ENCODE assay signal across 9 mouse cellular contexts in genomic region chr7:51928761-51929519, GRCm38 (mm10).
DNase-seq lines count a peak whose midpoint lies in the region; ATAC-seq and TF ChIP-seq lines count a peak whose summit lies in the region.
"Had no signal": no experiment of that assay in that cellular context is flagged by ENCODE, and none has a peak within 500 bp of the region (broad histone marks: within the 10 kb centered on the region; RNA-seq: fewer than 3 reads in every experiment).

No protein-coding gene starts in this region.

- no peak overlapping the region for H3K4me2 ChIP-seq in embryonic facial prominence, embryonic 11.5 days (ENCODE audit: low read depth, low read length)
- peak overlapping the region; percentile 11 for H3K4me2 ChIP-seq in hindbrain, postnatal 0 days (ENCODE audit: low read depth, low read length)
- H3K4me2 ChIP-seq in neural tube, embryonic 15.5 days: peak overlapping the region; percentile 7; the same call in 1 of the 2 replicates

- no peak overlapping the region for H3K4me3 ChIP-seq in gastrocnemius, adult 2 months
- no peak overlapping the region for H3K4me3 ChIP-seq in embryonic facial prominence, embryonic 11.5 days (ENCODE audit: low read depth, low read length)
- no peak overlapping the region for H3K4me3 ChIP-seq in hindbrain, postnatal 0 days (ENCODE audit: low read length)
- no peak overlapping the region for H3K4me3 ChIP-seq in neural tube, embryonic 15.5 days (replicated peaks)

- H3K4me1 ChIP-seq in embryonic facial prominence, embryonic 11.5 days (ENCODE audit: control insufficient read depth, insufficient read depth, low read length): no peaks in the 10 kb centered on the region
- H3K4me1 ChIP-seq in hindbrain, postnatal 0 days (ENCODE audit: insufficient read depth, low read length): no peaks in the 10 kb centered on the region
- H3K4me1 ChIP-seq in neural tube, embryonic 15.5 days: peaks cover 12% of the 10 kb centered on the region

- H3K9me3 ChIP-seq in embryonic facial prominence, embryonic 11.5 days (replicated peaks; ENCODE audit: control insufficient read depth, low read length): no peaks in the 10 kb centered on the region
- no peaks in the 10 kb centered on the region for H3K9me3 ChIP-seq in hindbrain, postnatal 0 days (ENCODE audit: low read length)
- H3K9me3 ChIP-seq in neural tube, embryonic 15.5 days (replicated peaks): no peaks in the 10 kb centered on the region

- peak overlapping the region; percentile 28; the same call in 1 of the 2 replicates for H3K9ac ChIP-seq in embryonic facial prominence, embryonic 11.5 days (replicated peaks; ENCODE audit: low read length)
- peak overlapping the region; percentile 30; the same call in 1 of the 2 replicates for H3K9ac ChIP-seq in hindbrain, postnatal 0 days (replicated peaks; ENCODE audit: low read length)
- H3K9ac ChIP-seq in neural tube, embryonic 15.5 days (replicated peaks): no peak overlapping the region

- peak overlapping the region; percentile 1; the same call in 1 of the 2 replicates for H3K27ac ChIP-seq in gastrocnemius, adult 2 months
- no peak overlapping the region; the same call in 1 of the 2 replicates for H3K27ac ChIP-seq in embryonic facial prominence, embryonic 11.5 days (replicated peaks; ENCODE audit: low read depth, low read length)
- peak overlapping the region; percentile 3; the same call in 1 of the 2 replicates for H3K27ac ChIP-seq in hindbrain, postnatal 0 days
- H3K27ac ChIP-seq in neural tube, embryonic 15.5 days (replicated peaks): peak overlapping the region; percentile 67; the same call in 1 of the 2 replicates

- WGBS in embryonic facial prominence, embryonic 11.5 days: 40% methylated on average over 10 of the region's 10 CpGs
- WGBS in hindbrain, postnatal 0 days: 17% methylated on average over 10 of the region's 10 CpGs
- WGBS in neural tube, embryonic 15.5 days: 13% methylated on average over 10 of the region's 10 CpGs

- intact Hi-C loops in gastrocnemius, adult 2 months (cut with DNase I): no loop called here

- peak; percentile 73 for ATAC-seq in embryonic facial prominence, embryonic 11.5 days (replicated peaks; ENCODE audit: insufficient number of reproducible peaks, low FRiP score, low TSS enrichment, low read depth)
- 0 out of 2 replicates have a peak, but pooled peaks have one; percentile 45 for ATAC-seq in hindbrain, postnatal 0 days
- ATAC-seq in neural tube, embryonic 15.5 days (ENCODE audit: low FRiP score): peak; percentile 76; the same call in 1 of the 2 replicates

- no peak for DNase-seq in gastrocnemius, adult 2 months
- no peak for DNase-seq in gastrocnemius, postnatal 10 days
- DNase-seq in embryonic facial prominence, embryonic 11.5 days (ENCODE audit: low spot score): peak; percentile 9
- peak; percentile 10 for DNase-seq in hindbrain, postnatal 0 days (ENCODE audit: low spot score)
- no peak for DNase-seq in kidney, postnatal 10 days
- DNase-seq in thymus, adult 18-20 months: no peak
- no peak for DNase-seq in layer of hippocampus, postnatal 25 days (ENCODE audit: extremely low spot score in 1 of 2, low spot score in 1 of 2)
- DNase-seq: kidney, postnatal 25 days had no signal

- no peaks in the 10 kb centered on the region for H3K27me3 ChIP-seq in embryonic facial prominence, embryonic 11.5 days (ENCODE audit: control insufficient read depth, insufficient read depth, low read length)
- H3K27me3 ChIP-seq in hindbrain, postnatal 0 days (ENCODE audit: insufficient read depth, low read length): no peaks in the 10 kb centered on the region
- H3K27me3 ChIP-seq in neural tube, embryonic 15.5 days (replicated peaks): no peaks in the 10 kb centered on the region

- H3K36me3 ChIP-seq in embryonic facial prominence, embryonic 11.5 days (replicated peaks; ENCODE audit: control insufficient read depth, insufficient read depth, low read depth, low read length): no peaks in the 10 kb centered on the region
- no peaks in the 10 kb centered on the region for H3K36me3 ChIP-seq in hindbrain, postnatal 0 days (ENCODE audit: insufficient read depth, low read length)
- no peaks in the 10 kb centered on the region for H3K36me3 ChIP-seq in neural tube, embryonic 15.5 days

- TF ChIP-seq CTCF in gastrocnemius, adult 2 months (IDR thresholded peaks at IDR 0.05): no peak
- TF ChIP-seq CTCF in hindbrain, postnatal 0 days (IDR thresholded peaks at IDR 0.05; ENCODE audit: low read depth): no peak

Comparison
In these comparisons a context has a peak if more than half of its experiments do, and no peak if none do; other contexts are left out.
1. DNase-seq: peak in embryonic facial prominence, embryonic 11.5 days (single experiment) and hindbrain, postnatal 0 days (single experiment); none in gastrocnemius, adult 2 months (single experiment), gastrocnemius, postnatal 10 days (single experiment), kidney, postnatal 10 days (single experiment), thymus, adult 18-20 months (0 of 2) and layer of hippocampus, postnatal 25 days (0 of 2).
2. Peak in every context shown above with its lines, with median percentiles within 50 percentile points of each other: ATAC-seq.